Mouse (Mus musculus): ENCODE data around the gene Gnai3.

GRCm38 (mm10) chr3:108134701-108135100 is 11.2 kb downstream of the Gnai3 start:
- TF ChIP-seq CTCF (IDR thresholded peaks at IDR 0.05; ENCODE audit: insufficient read depth, low read length) (no peak), POLR2A (IDR thresholded peaks at IDR 0.05; ENCODE audit: borderline replicate concordance, extremely low read depth, low read depth, low read length) (no peak)

Measured in lung, adult 2 months (tissue).